Mouse (Mus musculus) kidney, adult 10 weeks (tissue): Measurements from ENCODE around the gene Smim15. TPM values are rescaled to one million over a fixed set of nuclear protein-coding genes. Genes with fewer than 3 reads are reported as not detected.

ENCODE experiments used
- polyA plus RNA-seq: library from polyadenylated mRNA; stranded (reverse); fragments of 350-450 nt; fragmentation: Illumina TruSeq; extraction: RNeasy Lipid Tissue Mini Kit (QIAGEN cat#74804); gene quantifications from one replicate; pipeline ENCODE4 v1.2.3, GENCODE M21; 2014; ENCODE audit warnings: low read depth, low replicate concordance

Smim15 gene
- 182 TPM for polyA plus RNA-seq

DNA sequence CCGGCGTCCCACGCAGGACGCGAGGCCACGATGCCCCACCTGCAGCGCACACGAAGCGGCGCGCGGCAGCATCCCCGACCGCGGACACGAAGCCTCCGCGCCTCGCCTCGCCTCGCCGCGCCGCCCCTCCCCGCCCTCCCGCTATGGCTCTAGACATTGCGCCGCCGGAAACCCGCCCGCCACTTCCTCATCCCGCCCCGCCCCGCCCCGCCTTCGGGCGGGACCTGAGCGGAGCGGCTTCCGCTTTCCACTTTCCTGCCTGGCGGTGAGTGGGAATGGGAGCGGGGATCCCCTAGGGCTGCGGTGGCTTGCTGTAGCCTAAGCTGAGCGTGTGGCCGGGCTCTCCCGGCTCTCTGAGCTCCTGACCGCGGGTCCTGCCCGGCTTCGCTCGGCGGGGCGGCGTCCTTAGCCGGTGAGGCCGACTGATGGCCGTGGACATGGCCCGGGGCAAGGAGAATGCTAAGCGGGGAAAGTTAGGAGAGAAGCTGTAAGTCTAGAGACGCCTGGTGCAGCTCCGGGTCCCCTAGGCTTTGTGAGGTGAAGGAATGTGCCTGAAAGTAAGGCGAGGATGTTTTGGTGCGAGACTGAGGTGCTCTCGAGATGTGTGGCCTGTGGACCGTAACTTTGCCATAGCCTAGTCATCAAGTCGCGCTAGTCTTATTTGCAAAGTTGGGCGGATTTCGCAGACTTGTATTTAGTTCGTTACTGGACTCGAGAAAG lies at the start of gene Smim15:
TSS of gene Smim15 (plus strand) at position 225 of the 720 bp plus-strand sequence.

Other genes with a start within 250 kb of the Smim15 start
- gene Ndufaf2, start 114.2 kb downstream of the Smim15 start, polyA plus RNA-seq: 86.3 TPM
- 6.1 TPM for gene Ercc8, start 114.3 kb downstream of the Smim15 start, polyA plus RNA-seq
- gene Elovl7, start 170.0 kb downstream of the Smim15 start, polyA plus RNA-seq: 181 TPM